Mouse (Mus musculus) kidney, postnatal 10 days (tissue): Measurements from ENCODE around the gene Mki67.
A peak's percentile ranks its signal among the peaks of the same experiment; 100 is the strongest.

Experiments used
- DNase-seq: peaks from one replicate; pipeline ENCODE4 v3.0.0; 2021; ENCODE audit warnings: mixed read lengths

The Mki67 gene

GRCm38 (mm10) chr7:135664211-135664610 lies 52.0 kb downstream of the Mki67 start:
- DNase-seq, result no peak

- DNase-seq, result no peak
Observed at GRCm38 (mm10) chr7:135660314-135660713, 55.8 kb downstream of the Mki67 start.

- DNase-seq, result no peak
Observed at GRCm38 (mm10) chr7:135659314-135659935, 56.7 kb downstream of the Mki67 start.

GRCm38 (mm10) chr7:135658150-135658549 lies 58.0 kb downstream of the Mki67 start:
- DNase-seq, result no peak

GRCm38 (mm10) chr7:135655113-135655512 lies 61.0 kb downstream of the Mki67 start:
- no peak for DNase-seq

- DNase-seq, result no peak
Observed at GRCm38 (mm10) chr7:135654288-135654687, 61.9 kb downstream of the Mki67 start.

DNA sequence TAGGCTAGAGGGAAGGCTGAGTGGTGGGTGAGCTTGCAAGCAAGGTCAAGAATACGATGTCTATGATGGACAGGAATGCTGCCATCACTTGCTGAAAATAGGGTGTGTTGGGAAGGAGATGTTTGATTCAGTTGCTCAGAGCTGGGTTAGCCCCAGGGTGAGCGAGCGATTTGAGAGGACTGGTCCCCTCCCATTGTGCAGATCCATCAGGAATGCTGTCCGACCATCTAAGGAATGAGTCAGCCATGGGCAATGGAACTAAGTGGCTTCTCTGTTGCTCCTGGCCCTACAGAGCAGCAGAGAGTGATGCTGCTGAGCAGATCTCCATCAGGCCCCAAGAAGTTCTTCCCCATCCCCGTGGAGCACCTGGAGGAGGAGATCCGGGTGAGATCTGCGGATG lies 62.6 kb downstream of the Mki67 start:
- DNase-seq, result no peak

- DNase-seq, result no peak
Observed at GRCm38 (mm10) chr7:135652781-135653180, 63.4 kb downstream of the Mki67 start.

DNA sequence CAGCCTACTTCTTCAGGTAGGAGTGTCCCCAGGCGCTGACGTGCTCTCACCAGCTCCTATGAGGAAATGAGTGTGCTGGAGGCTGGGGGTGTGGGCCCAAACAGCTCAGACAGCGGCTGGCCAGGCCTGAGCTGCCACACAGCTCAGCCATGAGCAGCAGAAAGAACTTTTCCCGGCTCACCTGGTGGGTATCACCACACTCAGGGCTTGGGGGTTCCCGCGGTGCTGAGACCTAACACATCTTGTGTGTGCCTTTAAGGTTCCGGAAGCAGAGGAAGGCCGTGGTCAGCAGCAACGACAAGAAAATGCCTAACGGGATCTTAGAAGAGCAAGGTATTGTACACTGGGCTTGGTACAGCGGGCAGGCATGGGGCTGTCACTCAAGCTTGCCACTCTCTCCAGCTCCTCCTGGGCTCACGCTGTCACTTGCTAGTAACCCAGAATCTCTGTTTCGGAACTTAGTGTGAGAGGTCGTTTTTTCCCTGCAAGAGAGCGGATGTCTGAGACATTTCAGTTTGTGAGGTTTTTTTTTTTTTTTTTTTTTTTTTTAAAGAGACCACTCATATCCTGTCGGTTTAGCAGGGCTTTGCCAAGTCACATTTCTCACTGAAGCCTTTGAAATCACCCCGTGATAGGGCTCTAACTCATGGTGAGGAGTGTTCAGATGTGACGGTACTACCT lies 64.2 kb downstream of the Mki67 start:
- peak; percentile 39 for DNase-seq

GRCm38 (mm10) chr7:135650061-135650460 lies 66.1 kb downstream of the Mki67 start:
- no peak for DNase-seq

DNA sequence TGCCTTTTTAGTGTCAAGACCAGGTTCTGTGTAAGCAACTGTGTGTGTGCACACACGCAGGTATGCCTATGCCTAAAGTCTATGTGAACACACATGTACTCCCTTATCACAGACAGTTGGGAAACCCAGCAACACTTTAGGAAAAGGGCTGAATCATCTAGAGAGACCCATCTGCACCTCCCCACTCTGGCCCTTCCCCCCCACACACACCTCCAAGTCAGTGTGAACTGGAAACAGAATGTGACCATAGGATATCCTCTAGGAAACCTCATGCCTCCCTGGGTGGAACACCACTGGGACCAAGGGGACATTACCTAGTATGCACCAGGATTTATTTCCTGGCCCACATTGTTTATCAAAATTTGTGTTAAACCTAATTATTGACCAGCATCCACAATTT lies 66.9 kb downstream of the Mki67 start:
- DNase-seq, result no peak

DNA sequence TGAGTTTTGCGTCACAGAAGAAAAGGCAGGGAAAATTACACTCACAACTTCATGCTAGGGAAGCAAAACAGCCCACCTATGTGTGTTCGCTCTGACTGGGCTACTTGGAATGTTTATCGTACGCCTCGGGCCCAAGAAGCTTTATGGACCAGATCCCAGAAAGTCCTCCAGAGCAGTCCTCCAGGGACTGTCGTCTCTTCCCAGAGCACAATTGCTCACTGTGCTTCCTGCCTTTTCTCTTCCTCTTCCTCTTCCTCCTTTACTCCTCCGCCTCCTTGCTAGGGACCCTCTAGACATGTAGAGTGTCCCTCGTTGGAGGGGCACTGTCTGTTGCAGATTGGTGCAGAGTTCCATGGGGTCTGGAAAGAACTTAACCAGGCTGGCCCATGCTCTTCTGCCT lies 67.3 kb downstream of the Mki67 start:
- no peak for DNase-seq

GRCm38 (mm10) chr7:135646976-135647375 lies 69.2 kb downstream of the Mki67 start:
- no peak for DNase-seq

DNA sequence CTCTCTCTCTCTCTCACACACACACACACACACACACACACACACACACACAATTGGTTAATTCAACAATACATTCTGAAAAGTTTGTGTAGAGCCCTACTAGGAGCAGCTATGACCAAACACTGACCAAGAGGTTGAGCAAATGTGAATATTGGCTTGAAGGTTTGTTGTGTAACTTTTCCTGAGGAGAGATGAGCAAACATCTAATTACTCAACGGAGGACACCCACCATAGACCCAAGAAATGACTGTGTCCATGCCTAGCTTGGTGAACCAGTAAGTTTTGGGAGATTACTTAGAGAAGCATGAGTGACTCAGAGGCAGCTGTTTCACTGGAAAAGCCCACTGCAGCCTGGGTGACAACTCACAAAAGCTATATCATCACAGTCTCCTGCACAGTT lies 71.7 kb downstream of the Mki67 start:
- no peak for DNase-seq

- DNase-seq, result peak; percentile 56
Observed at GRCm38 (mm10) chr7:135641698-135642507, 74.3 kb downstream of the Mki67 start.
